Mouse (Mus musculus) forebrain, embryonic 15.5 days (tissue): ENCODE measurements around the gene Bckdha. TPM values are rescaled to one million over a fixed set of nuclear protein-coding genes. Genes with fewer than 3 reads are reported as not detected.
A peak's percentile ranks its signal among the peaks of the same experiment; 100 is the strongest.

Experiments
- ATAC-seq: fragments of 200-750 bp; cut with Nextera tagmentation; replicated peaks from 2 replicates; pipeline ENCODE4 v1.8.0; 2017; ENCODE audit warnings: mild to moderate bottlenecking, moderate TSS enrichment, moderate library complexity
- H3K27ac ChIP-seq: fragments of 300-500 bp; sonication (generic); replicated peaks from 2 replicates; pipeline ENCODE4 v1.5.1; 2015; ENCODE audit warnings: mild to moderate bottlenecking, inconsistent platforms
- H3K27me3 ChIP-seq: fragments of 300-500 bp; sonication (generic); 2 replicates; pipeline ENCODE4 v1.6.1; 2015; ENCODE audit warnings: inconsistent platforms
- H3K36me3 ChIP-seq: fragments of 300-500 bp; sonication (generic); 2 replicates; pipeline ENCODE4 v1.6.1; 2015; ENCODE audit warnings: mild to moderate bottlenecking, inconsistent platforms
- H3K4me1 ChIP-seq: fragments of 300-500 bp; sonication (generic); 2 replicates; pipeline ENCODE4 v1.6.1; 2015; ENCODE audit warnings: inconsistent platforms
- H3K4me2 ChIP-seq: fragments of 300-500 bp; sonication (generic); replicated peaks from 2 replicates; pipeline ENCODE4 v1.6.1; 2015; ENCODE audit warnings: mild to moderate bottlenecking, inconsistent platforms
- H3K4me3 ChIP-seq: fragments of 300-500 bp; sonication (generic); 2 replicates; pipeline ENCODE4 v1.5.1; 2015; ENCODE audit warnings: mild to moderate bottlenecking, inconsistent platforms
- H3K9ac ChIP-seq: fragments of 300-500 bp; sonication (generic); replicated peaks from 2 replicates; pipeline ENCODE4 v1.6.1; 2015; ENCODE audit warnings: mild to moderate bottlenecking, inconsistent platforms
- H3K9me3 ChIP-seq: fragments of 300-500 bp; sonication (generic); 2 replicates; pipeline ENCODE4 v1.6.1; 2016; ENCODE audit warnings: inconsistent platforms
- WGBS: fragments of 180-500 bp; shearing (Covaris S2); methylation state at CpG from one replicate; pipeline ENCODE4 v1.1.7; 2015; ENCODE audit warnings: mixed read lengths; 5-methylcytosine and 5-hydroxymethylcytosine counted together
- polyA plus RNA-seq: library from polyadenylated mRNA; unstranded; fragments of >200 nt; fragmentation: Nextera tagmentation; extraction: Ambion mirVana; gene quantifications from 2 replicates; pipeline ENCODE4 v1.2.1, GENCODE M21; 2015

Bckdha gene
- polyA plus RNA-seq, 1 experiment from 2014 or later, result 57.8 TPM

- no peak for ATAC-seq
- Histone ChIP-seq H3K27me3 (peaks cover 1% of the 10 kb centered on the region), H3K4me2 (peak overlapping the region; percentile 64), H3K27ac (peak overlapping the region; percentile 97; the same call in 1 of the 2 replicates), H3K9me3 (no peaks in the 10 kb centered on the region), H3K9ac (peak overlapping the region; percentile 60), H3K4me1 (peaks cover 37% of the 10 kb centered on the region), H3K4me3 (peak overlapping the region; percentile 69), H3K36me3 (no peaks in the 10 kb centered on the region)
- 8% methylated on average over 6 of the region's 6 CpGs for WGBS
Observed at GRCm38 (mm10) chr7:25679971-25680370, 21.2 kb upstream of the Bckdha start.

GRCm38 (mm10) chr7:25677013-25677412 is 18.2 kb upstream of the Bckdha start:
- H3K4me2 ChIP-seq, result 0 out of 2 replicates have a peak overlapping the region, but pooled peaks have one; percentile 9
- peaks cover 44% of the 10 kb centered on the region for H3K4me1 ChIP-seq
- peak overlapping the region; percentile 90 for H3K27ac ChIP-seq
- 86% methylated on average over 7 of the region's 7 CpGs for WGBS
- H3K4me3 ChIP-seq, result no peak overlapping the region
- H3K9me3 ChIP-seq, result no peaks in the 10 kb centered on the region
- H3K9ac ChIP-seq, result no peak overlapping the region
- ATAC-seq, result no peak
- H3K36me3 ChIP-seq, result no peaks in the 10 kb centered on the region
- peaks cover 23% of the 10 kb centered on the region for H3K27me3 ChIP-seq

- Histone ChIP-seq H3K36me3 (no peaks in the 10 kb centered on the region), H3K9ac (no peak overlapping the region), H3K4me1 (peaks cover 37% of the 10 kb centered on the region), H3K27me3 (peaks cover 23% of the 10 kb centered on the region), H3K27ac (peak overlapping the region; percentile 90), H3K9me3 (no peaks in the 10 kb centered on the region), H3K4me2 (peak overlapping the region; percentile 9; the same call in 1 of the 2 replicates), H3K4me3 (no peak overlapping the region)
- peak; percentile 76 for ATAC-seq
- WGBS, result 34% methylated on average over 15 of the region's 15 CpGs
Observed at GRCm38 (mm10) chr7:25676085-25676781, 17.5 kb upstream of the Bckdha start.

- H3K27ac ChIP-seq, result no peak overlapping the region
- no peaks in the 10 kb centered on the region for H3K36me3 ChIP-seq
- 49% methylated on average over 6 of the region's 6 CpGs for WGBS
- no peak for ATAC-seq
- H3K9me3 ChIP-seq, result no peaks in the 10 kb centered on the region
- peak overlapping the region; percentile 55; the same call in 1 of the 2 replicates for H3K4me2 ChIP-seq
- H3K9ac ChIP-seq, result no peak overlapping the region
- H3K4me3 ChIP-seq, result peak overlapping the region; percentile 41; the same call in 1 of the 2 replicates
- H3K27me3 ChIP-seq, result peaks cover 23% of the 10 kb centered on the region
- peaks cover 33% of the 10 kb centered on the region for H3K4me1 ChIP-seq
Observed at GRCm38 (mm10) chr7:25675405-25675804, 16.6 kb upstream of the Bckdha start.

- H3K36me3 ChIP-seq, result no peaks in the 10 kb centered on the region
- peak within 1 kb of the TSS; percentile 90; the same call in 1 of the 2 replicates for H3K27ac ChIP-seq
- peak within 1 kb of the TSS; percentile 41 for H3K4me3 ChIP-seq
- peak within 1 kb of the TSS; percentile 55 for H3K4me2 ChIP-seq
- WGBS, result 3% methylated on average over 29 of the region's 29 CpGs
- H3K27me3 ChIP-seq, result peaks cover 23% of the 10 kb centered on the region
- H3K4me1 ChIP-seq, result peaks cover 27% of the 10 kb centered on the region
- peak; percentile 34; the same call in 1 of the 2 replicates for ATAC-seq
- peak within 1 kb of the TSS; percentile 45 for H3K9ac ChIP-seq
- H3K9me3 ChIP-seq, result no peaks in the 10 kb centered on the region
Observed at GRCm38 (mm10) chr7:25674719-25675300, 16.0 kb upstream of the Bckdha start, which contains the start of gene Tmem91. Tmem91 (minus strand) TSS chr7:25675166.

- Histone ChIP-seq H3K4me1 (peaks cover 27% of the 10 kb centered on the region), H3K9ac (peak overlapping the region; percentile 45), H3K27me3 (peaks cover 23% of the 10 kb centered on the region), H3K36me3 (no peaks in the 10 kb centered on the region), H3K4me2 (peak overlapping the region; percentile 55), H3K9me3 (no peaks in the 10 kb centered on the region), H3K4me3 (peak overlapping the region; percentile 41), H3K27ac (no peak overlapping the region)
- ATAC-seq, result no peak
- 33% methylated on average over 9 of the region's 9 CpGs for WGBS
Observed at GRCm38 (mm10) chr7:25674297-25674696, 15.5 kb upstream of the Bckdha start.

- peaks cover 4% of the 10 kb centered on the region; the same call in 1 of the 2 replicates for H3K36me3 ChIP-seq
- no peak overlapping the region for H3K9ac ChIP-seq
- no peaks in the 10 kb centered on the region for H3K9me3 ChIP-seq
- no peak for ATAC-seq
- no peak overlapping the region for H3K27ac ChIP-seq
- no peak overlapping the region for H3K4me2 ChIP-seq
- 54% methylated on average over 4 of the region's 4 CpGs for WGBS
- H3K27me3 ChIP-seq, result peaks cover 23% of the 10 kb centered on the region
- H3K4me3 ChIP-seq, result no peak overlapping the region
- peaks cover 27% of the 10 kb centered on the region for H3K4me1 ChIP-seq
Observed at GRCm38 (mm10) chr7:25672442-25672841, 13.7 kb upstream of the Bckdha start.

GRCm38 (mm10) chr7:25671686-25672085 is 12.9 kb upstream of the Bckdha start:
- ATAC-seq, result no peak
- H3K9ac ChIP-seq, result no peak overlapping the region
- no peak overlapping the region for H3K27ac ChIP-seq
- WGBS, result 69% methylated on average over 2 of the region's 2 CpGs
- no peaks in the 10 kb centered on the region for H3K9me3 ChIP-seq
- peaks cover 23% of the 10 kb centered on the region for H3K4me1 ChIP-seq
- H3K27me3 ChIP-seq, result peaks cover 23% of the 10 kb centered on the region
- peaks cover 4% of the 10 kb centered on the region; the same call in 1 of the 2 replicates for H3K36me3 ChIP-seq
- no peak overlapping the region for H3K4me3 ChIP-seq
- no peak overlapping the region for H3K4me2 ChIP-seq

- WGBS, result 94% methylated on average over 4 of the region's 4 CpGs
- H3K27ac ChIP-seq, result no peak overlapping the region
- no peak for ATAC-seq
- H3K9ac ChIP-seq, result no peak overlapping the region
- H3K9me3 ChIP-seq, result no peaks in the 10 kb centered on the region
- peaks cover 23% of the 10 kb centered on the region for H3K27me3 ChIP-seq
- H3K4me2 ChIP-seq, result no peak overlapping the region
- peaks cover 8% of the 10 kb centered on the region for H3K4me1 ChIP-seq
- H3K36me3 ChIP-seq, result peaks cover 14% of the 10 kb centered on the region; the same call in 1 of the 2 replicates
- H3K4me3 ChIP-seq, result no peak overlapping the region
Observed at GRCm38 (mm10) chr7:25670096-25670495, 11.3 kb upstream of the Bckdha start.

- Histone ChIP-seq H3K4me2 (no peak overlapping the region), H3K9me3 (no peaks in the 10 kb centered on the region), H3K36me3 (peaks cover 18% of the 10 kb centered on the region), H3K4me3 (no peak overlapping the region), H3K27me3 (peaks cover 19% of the 10 kb centered on the region), H3K27ac (no peak overlapping the region), H3K9ac (no peak overlapping the region), H3K4me1 (peaks cover 3% of the 10 kb centered on the region)
- 85% methylated on average over 9 of the region's 9 CpGs for WGBS
- ATAC-seq, result no peak
Observed at GRCm38 (mm10) chr7:25669631-25670030, 10.8 kb upstream of the Bckdha start.

GRCm38 (mm10) chr7:25669158-25669557 is 10.4 kb upstream of the Bckdha start:
- Histone ChIP-seq H3K9me3 (no peaks in the 10 kb centered on the region), H3K4me1 (no peaks in the 10 kb centered on the region), H3K27ac (no peak overlapping the region), H3K9ac (no peak overlapping the region), H3K4me3 (no peak overlapping the region), H3K36me3 (peaks cover 23% of the 10 kb centered on the region), H3K27me3 (peaks cover 14% of the 10 kb centered on the region), H3K4me2 (no peak overlapping the region)
- 90% methylated on average over 10 of the region's 10 CpGs for WGBS
- ATAC-seq, result no peak

- ATAC-seq, result no peak
- H3K27ac ChIP-seq, result no peak overlapping the region
- no peak overlapping the region for H3K9ac ChIP-seq
- H3K4me3 ChIP-seq, result no peak overlapping the region
- no peaks in the 10 kb centered on the region for H3K9me3 ChIP-seq
- H3K27me3 ChIP-seq, result no peaks in the 10 kb centered on the region
- 95% methylated on average over 8 of the region's 8 CpGs for WGBS
- H3K4me2 ChIP-seq, result no peak overlapping the region
- peaks cover 26% of the 10 kb centered on the region for H3K36me3 ChIP-seq
- H3K4me1 ChIP-seq, result no peaks in the 10 kb centered on the region
Observed at GRCm38 (mm10) chr7:25666381-25666780, 7.6 kb upstream of the Bckdha start.
